Mouse (Mus musculus): ENCODE measurements at regions not wholly inside any gene's neighbourhood (a gene's known extent, or its start where the extent isn't known, plus 50 kb on each side); places are given as distances from the start of the nearest gene placed in this dataset.

DNA sequence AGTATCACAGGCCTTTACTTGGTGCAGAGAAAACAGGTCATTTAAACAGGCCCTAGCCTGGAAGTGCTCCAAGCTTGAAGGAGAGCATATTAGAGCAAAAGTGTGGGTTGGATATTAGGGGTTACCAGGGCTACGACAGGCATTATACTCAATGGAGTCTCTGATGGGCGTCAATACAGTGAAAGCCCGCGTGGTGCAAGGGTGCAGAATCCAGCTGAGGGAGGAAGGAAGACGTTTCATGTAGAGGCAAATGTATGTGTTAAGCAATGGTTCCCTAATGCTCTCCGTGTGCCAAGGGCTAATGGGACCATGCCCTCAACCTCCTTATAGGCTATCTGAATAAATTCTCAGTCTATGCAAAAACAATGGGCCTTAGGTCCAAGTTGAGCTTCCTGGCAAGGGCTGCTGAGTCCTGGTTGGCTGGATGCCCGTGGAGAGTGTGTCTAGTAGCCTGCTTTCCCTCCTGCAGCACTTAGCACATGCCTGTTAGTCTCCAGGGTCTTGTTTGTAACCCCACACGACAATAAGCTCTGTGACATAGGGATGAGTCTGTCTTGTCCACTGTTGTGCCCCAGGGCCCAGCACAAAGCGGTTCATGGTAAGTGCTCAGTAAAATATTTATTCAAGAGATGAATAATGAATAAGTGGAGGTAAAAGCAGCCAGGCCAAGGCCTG lies 82.1 kb downstream of the Atp1a1 start:
- TF ChIP-seq CTCF (IDR thresholded peaks at IDR 0.05; ENCODE audit: borderline replicate concordance, extremely low read depth, insufficient read depth, insufficient read length) (no peak), POLR2A (IDR thresholded peaks at IDR 0.05; ENCODE audit: borderline replicate concordance, extremely low read depth, insufficient read depth, insufficient read length, poor library complexity, severe bottlenecking) (no peak)
